Mouse (Mus musculus): ENCODE results near the gene Pld3.

- TF ChIP-seq CTCF (IDR thresholded peaks at IDR 0.05; ENCODE audit: control insufficient read depth, insufficient read depth, low read length) (no peak), POLR2A (IDR thresholded peaks at IDR 0.05; ENCODE audit: borderline replicate concordance, control insufficient read depth, low read depth, low read length) (no peak)
Observed at GRCm38 (mm10) chr7:27543065-27543464, 10.0 kb downstream of the Pld3 start.
